Mouse (Mus musculus): ENCODE results near the gene Ggt5.

Ggt5 gene

GRCm38 (mm10) chr10:75625920-75626319 is 36.8 kb downstream of the Ggt5 start:
- no peak for DNase-seq (ENCODE audit: low spot score in 2 of 2)

GRCm38 (mm10) chr10:75626991-75627390 is 37.9 kb downstream of the Ggt5 start:
- DNase-seq (ENCODE audit: low spot score in 2 of 2), result no peak

- DNase-seq (ENCODE audit: low spot score in 2 of 2), result peak in 1 of 2 experiments; percentile 63
Measured at GRCm38 (mm10) chr10:75627490-75627889, 38.4 kb downstream of the Ggt5 start.

GRCm38 (mm10) chr10:75632633-75633032 is 43.5 kb downstream of the Ggt5 start:
- DNase-seq (ENCODE audit: low spot score in 2 of 2), result peak; percentile 57 to 62

- DNase-seq (ENCODE audit: low spot score in 2 of 2), result peak; percentile 26 to 54
Measured at GRCm38 (mm10) chr10:75633048-75633447, 43.9 kb downstream of the Ggt5 start.

- DNase-seq (ENCODE audit: low spot score in 2 of 2), result no peak
Measured at GRCm38 (mm10) chr10:75633576-75634139, 44.5 kb downstream of the Ggt5 start.

- peak in 1 of 2 experiments; percentile 52 for DNase-seq (ENCODE audit: low spot score in 2 of 2)
Measured at GRCm38 (mm10) chr10:75634610-75635009, 45.5 kb downstream of the Ggt5 start.

- no peak for DNase-seq (ENCODE audit: low spot score in 2 of 2)
Measured at GRCm38 (mm10) chr10:75635019-75635692, 46.0 kb downstream of the Ggt5 start.

GRCm38 (mm10) chr10:75635693-75636055 is 46.5 kb downstream of the Ggt5 start:
- peak; percentile 62 to 79 for DNase-seq (ENCODE audit: low spot score in 2 of 2)

- DNase-seq (ENCODE audit: low spot score in 2 of 2), result no peak
Measured at GRCm38 (mm10) chr10:75636084-75636786, 47.1 kb downstream of the Ggt5 start.

GRCm38 (mm10) chr10:75637711-75638110 is 48.6 kb downstream of the Ggt5 start:
- peak in 1 of 2 experiments; percentile 54 for DNase-seq (ENCODE audit: low spot score in 2 of 2)

GRCm38 (mm10) chr10:75641721-75642222 is 52.6 kb downstream of the Ggt5 start:
- DNase-seq (ENCODE audit: low spot score in 2 of 2), result no peak

GRCm38 (mm10) chr10:75642436-75642835 is 53.3 kb downstream of the Ggt5 start:
- DNase-seq (ENCODE audit: low spot score in 2 of 2), result no peak

- no peak for DNase-seq (ENCODE audit: low spot score in 2 of 2)
Measured at GRCm38 (mm10) chr10:75642891-75643290, 53.8 kb downstream of the Ggt5 start.

- DNase-seq (ENCODE audit: low spot score in 2 of 2), result no peak
Measured at GRCm38 (mm10) chr10:75643741-75644343, 54.7 kb downstream of the Ggt5 start, which contains the start of gene Susd2. Gene Susd2, minus strand, starts transcription at chr10:75644008.

- no peak for DNase-seq (ENCODE audit: low spot score in 2 of 2)
Measured at GRCm38 (mm10) chr10:75645616-75646015, 56.5 kb downstream of the Ggt5 start.

GRCm38 (mm10) chr10:75646406-75646805 is 57.3 kb downstream of the Ggt5 start:
- no peak for DNase-seq (ENCODE audit: low spot score in 2 of 2)

GRCm38 (mm10) chr10:75647362-75647761 is 58.2 kb downstream of the Ggt5 start:
- peak in 1 of 2 experiments; percentile 65 for DNase-seq (ENCODE audit: low spot score in 2 of 2)

- no peak for DNase-seq (ENCODE audit: low spot score in 2 of 2)
Measured at GRCm38 (mm10) chr10:75648091-75648490, 59.0 kb downstream of the Ggt5 start.

- no peak for DNase-seq (ENCODE audit: low spot score in 2 of 2)
Measured at GRCm38 (mm10) chr10:75649001-75649400, 59.9 kb downstream of the Ggt5 start.

GRCm38 (mm10) chr10:75649406-75649995 is 60.4 kb downstream of the Ggt5 start:
- DNase-seq (ENCODE audit: low spot score in 2 of 2), result no peak

Measured in urinary bladder, postnatal 4 days (tissue).